Mouse (Mus musculus) R1 (cell line): ENCODE measurements around the gene Rpa3.

Source experiments
- DNase-seq: peaks from one replicate; pipeline ENCODE4 v3.0.0-alpha.2; 2018; ENCODE audit warnings: low read depth, low spot score

Rpa3 gene

DNA sequence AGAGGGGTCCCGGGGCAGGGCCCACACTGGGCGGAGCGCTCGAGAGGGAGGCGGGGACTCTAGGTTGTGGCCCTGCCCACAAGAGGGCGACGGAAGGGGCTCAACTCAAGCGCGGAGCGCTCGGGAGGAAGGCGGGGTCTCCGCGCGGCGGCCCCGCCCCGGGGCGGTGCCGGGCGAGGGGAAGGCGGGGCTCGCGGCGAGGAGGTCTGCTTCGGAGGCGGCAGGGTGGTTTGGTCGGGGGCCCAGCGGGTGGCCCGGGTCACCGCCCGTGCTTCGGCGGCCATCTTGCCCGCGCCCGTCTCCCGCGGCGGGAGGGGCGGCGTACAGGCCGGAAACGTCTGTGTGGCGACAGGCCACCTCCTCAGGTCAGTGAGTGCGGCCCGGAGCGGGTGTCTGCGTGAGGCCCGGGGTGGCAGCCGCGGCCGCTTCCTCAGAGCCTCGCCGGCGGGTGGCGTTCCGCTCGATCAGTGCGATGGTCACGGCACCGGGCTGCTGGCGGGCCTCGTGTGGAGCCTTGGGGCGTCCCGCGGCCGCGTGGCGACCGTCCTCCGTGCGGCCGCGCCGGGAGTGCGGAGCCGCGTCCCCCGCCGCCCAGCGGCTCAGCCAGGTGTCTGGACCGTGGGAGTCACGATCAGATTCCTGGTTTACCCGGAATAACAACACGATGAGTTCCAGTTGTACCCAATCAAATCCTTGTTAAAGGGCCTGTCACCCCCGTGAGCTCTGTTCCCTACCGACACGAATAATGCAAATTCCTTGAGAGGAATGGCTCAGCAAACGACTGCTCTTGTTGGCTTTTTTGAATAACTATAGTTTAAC, 49.7 kb downstream of the Rpa3 start, which contains the start of gene Mios:
TSS of gene Mios (plus strand) at position 176 of the 819 bp plus-strand sequence.
- DNase-seq: peak; percentile 88
